Comparison of ENCODE assay signal across 10 mouse cellular contexts in the genomic region with DNA sequence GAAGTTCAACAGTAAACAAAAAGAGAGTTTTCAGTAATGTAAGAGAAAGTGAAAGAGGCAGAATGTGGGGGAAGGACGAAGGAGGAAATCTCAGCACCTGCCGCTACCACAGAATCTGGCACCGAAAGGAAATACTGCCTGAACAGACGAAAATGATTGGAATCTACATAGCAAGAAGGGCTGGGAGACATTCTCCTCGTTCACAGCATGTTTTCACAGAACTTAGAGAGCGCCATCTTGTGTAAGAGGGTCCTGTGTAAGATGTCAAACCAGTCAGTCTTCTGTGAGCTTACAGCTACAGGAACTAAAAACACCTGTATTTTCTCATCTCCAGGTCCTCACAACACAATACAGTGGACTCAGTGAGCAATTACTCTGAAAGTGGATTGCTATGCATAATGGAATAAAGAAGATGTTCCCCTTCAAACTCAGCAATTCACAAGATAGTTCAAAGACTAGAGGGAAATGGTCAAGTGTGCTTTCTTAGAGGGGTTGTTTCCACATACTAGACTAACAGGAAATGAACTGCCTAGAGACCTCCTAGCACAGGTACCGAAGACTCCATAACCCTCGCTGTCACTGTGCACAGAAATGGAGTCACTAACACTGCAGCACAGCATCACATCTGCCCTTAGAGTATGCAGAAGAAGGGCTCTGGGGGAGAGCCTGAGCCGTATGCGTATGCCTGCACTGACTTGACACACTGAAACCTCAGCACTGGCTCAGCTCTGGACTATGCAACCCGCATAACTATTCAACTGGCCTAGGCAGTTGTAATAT. TPM values are rescaled to one million over a fixed set of nuclear protein-coding genes. Genes with fewer than 3 reads are reported as not detected.
DNase-seq lines count a peak whose midpoint lies in the region; ATAC-seq and TF ChIP-seq lines count a peak whose summit lies in the region.
"Had no signal": no experiment of that assay in that cellular context is flagged by ENCODE, and none has a peak within 500 bp of the region (broad histone marks: within the 10 kb centered on the region; RNA-seq: fewer than 3 reads in every experiment).

No protein-coding gene starts in this region.

- H3K9ac ChIP-seq in intestine, embryonic 15.5 days, result no peak overlapping the region
- no peak overlapping the region for H3K9ac ChIP-seq in intestine, embryonic 16.5 days (ENCODE audit: low read depth, low read length)
- no peak overlapping the region for H3K9ac ChIP-seq in hindbrain, embryonic 11.5 days (ENCODE audit: low read depth, low read length)
- H3K9ac ChIP-seq in forebrain, embryonic 15.5 days (replicated peaks), result no peak overlapping the region
- H3K9ac ChIP-seq: liver, embryonic 13.5 days had no signal

- 60% methylated on average over 11 of the region's 11 CpGs for WGBS in intestine, embryonic 15.5 days
- WGBS in intestine, embryonic 16.5 days, result 63% methylated on average over 11 of the region's 11 CpGs
- 75% methylated on average over 11 of the region's 11 CpGs for WGBS in hindbrain, embryonic 11.5 days
- 71% methylated on average over 11 of the region's 11 CpGs for WGBS in forebrain, embryonic 15.5 days

- H3K27me3 ChIP-seq in intestine, embryonic 15.5 days (replicated peaks), result no peaks in the 10 kb centered on the region
- H3K27me3 ChIP-seq in intestine, embryonic 16.5 days (replicated peaks; ENCODE audit: control insufficient read depth, insufficient read depth, low read length), result no peaks in the 10 kb centered on the region
- H3K27me3 ChIP-seq in Patski, result no peaks in the 10 kb centered on the region
- H3K27me3 ChIP-seq in hindbrain, embryonic 11.5 days (ENCODE audit: control insufficient read depth, insufficient read depth, low read length), result no peaks in the 10 kb centered on the region
- H3K27me3 ChIP-seq in forebrain, embryonic 15.5 days, result no peaks in the 10 kb centered on the region
- H3K27me3 ChIP-seq: liver, embryonic 13.5 days had no signal

- 0 out of 2 replicates have a peak overlapping the region, but pooled peaks have one; percentile 6 for H3K4me2 ChIP-seq in intestine, embryonic 15.5 days (replicated peaks)
- H3K4me2 ChIP-seq in intestine, embryonic 16.5 days (ENCODE audit: low read depth, low read length), result no peak overlapping the region
- H3K4me2 ChIP-seq in hindbrain, embryonic 11.5 days (replicated peaks; ENCODE audit: low read depth, low read length), result no peak overlapping the region
- no peak overlapping the region for H3K4me2 ChIP-seq in forebrain, embryonic 15.5 days (replicated peaks)
- H3K4me2 ChIP-seq: liver, embryonic 13.5 days had no signal

- no peaks in the 10 kb centered on the region for H3K36me3 ChIP-seq in intestine, embryonic 15.5 days
- H3K36me3 ChIP-seq in intestine, embryonic 16.5 days (ENCODE audit: control insufficient read depth, insufficient read depth, low read length), result no peaks in the 10 kb centered on the region
- H3K36me3 ChIP-seq in hindbrain, embryonic 11.5 days (ENCODE audit: control insufficient read depth, insufficient read depth, low read length), result no peaks in the 10 kb centered on the region
- no peaks in the 10 kb centered on the region for H3K36me3 ChIP-seq in forebrain, embryonic 15.5 days
- H3K36me3 ChIP-seq: liver, embryonic 13.5 days had no signal

- no peaks in the 10 kb centered on the region for H3K9me3 ChIP-seq in intestine, embryonic 15.5 days
- H3K9me3 ChIP-seq in intestine, embryonic 16.5 days (ENCODE audit: control insufficient read depth, low read length), result no peaks in the 10 kb centered on the region
- H3K9me3 ChIP-seq in hindbrain, embryonic 11.5 days (ENCODE audit: control insufficient read depth, low read length), result no peaks in the 10 kb centered on the region
- no peaks in the 10 kb centered on the region for H3K9me3 ChIP-seq in forebrain, embryonic 15.5 days
- H3K9me3 ChIP-seq: liver, embryonic 13.5 days had no signal

- in situ Hi-C loops in Patski (cut with MboI; ENCODE audit: low pct_unique_long_range_greater_than_20kb), result no loop called here

- no peaks in the 10 kb centered on the region for H3K4me1 ChIP-seq in intestine, embryonic 15.5 days (replicated peaks)
- H3K4me1 ChIP-seq in intestine, embryonic 16.5 days (ENCODE audit: control insufficient read depth, insufficient read depth, low read length), result no peaks in the 10 kb centered on the region
- no peaks in the 10 kb centered on the region for H3K4me1 ChIP-seq in hindbrain, embryonic 11.5 days (replicated peaks; ENCODE audit: control insufficient read depth, insufficient read depth, low read length)
- no peaks in the 10 kb centered on the region for H3K4me1 ChIP-seq in forebrain, embryonic 15.5 days

- POLR2A ChIA-PET in Patski (lab: Charles Lee), result interaction anchor here (1.2 kb wide), 1 partner anchor 27 kb away, joined by 3 read pairs; no protein-coding TSS in a partner anchor

- H3K4me3 ChIP-seq in intestine, embryonic 15.5 days (replicated peaks), result no peak overlapping the region
- no peak overlapping the region for H3K4me3 ChIP-seq in intestine, embryonic 16.5 days (ENCODE audit: low read length)
- no peak overlapping the region for H3K4me3 ChIP-seq in hindbrain, embryonic 11.5 days (ENCODE audit: low read depth, low read length)
- no peak overlapping the region for H3K4me3 ChIP-seq in forebrain, embryonic 15.5 days
- H3K4me3 ChIP-seq: erythroblast, embryonic 14.5 days; liver, embryonic 13.5 days had no signal

- CTCF ChIA-PET in Patski (lab: Charles Lee), result interaction anchor here (1.0 to 1.6 kb wide), 3 partner anchors 9 to 17 kb away, joined by 3 to 4 read pairs (median 3); no protein-coding TSS in a partner anchor

- peak; percentile 48 for TF ChIP-seq CTCF in Patski (IDR thresholded peaks at IDR 0.05)

- DNase-seq in B cell, adult 2 months, result peak; percentile 31 to 37
- DNase-seq in Patski (ENCODE audit: low read depth, low spot score), result no peak
- peak; percentile 36 for DNase-seq in lung, postnatal 25 days (ENCODE audit: low spot score)
- no peak for DNase-seq in hindbrain, embryonic 11.5 days (ENCODE audit: low spot score)
- DNase-seq in adrenal gland, adult 8-10 months, result no peak
- DNase-seq: liver, embryonic 13.5 days had no signal

- no peak overlapping the region for H3K27ac ChIP-seq in intestine, embryonic 15.5 days
- H3K27ac ChIP-seq in intestine, embryonic 16.5 days (ENCODE audit: low read length), result no peak overlapping the region
- no peak overlapping the region for H3K27ac ChIP-seq in hindbrain, embryonic 11.5 days (ENCODE audit: low read depth, low read length)
- no peak overlapping the region for H3K27ac ChIP-seq in forebrain, embryonic 15.5 days (replicated peaks)
- H3K27ac ChIP-seq: liver, embryonic 13.5 days had no signal

- ATAC-seq in intestine, embryonic 15.5 days, result no peak
- no peak for ATAC-seq in intestine, embryonic 16.5 days
- ATAC-seq in Patski, result no peak
- ATAC-seq in hindbrain, embryonic 11.5 days (ENCODE audit: low FRiP score), result no peak
- no peak for ATAC-seq in forebrain, embryonic 15.5 days (replicated peaks)

RNA-seq across cellular contexts. Expression of a gene that starts 7.3 kb away (rescaled TPM):
- 11.2 and 11.5 TPM in 2 replicates for polyA plus RNA-seq in intestine, embryonic 15.5 days (2015; fragmentation: Nextera tagmentation; extraction: Ambion mirVana)
- polyA plus RNA-seq in intestine, embryonic 16.5 days (2015; fragmentation: Nextera tagmentation; extraction: Ambion mirVana), result 7.6 and 9.2 TPM in 2 replicates
- 40.1 TPM for polyA plus RNA-seq in Patski (2021)
- polyA plus RNA-seq in hindbrain, embryonic 11.5 days (2014; fragmentation: Nextera tagmentation; extraction: Ambion mirVana), result 10.0 and 15.7 TPM in 2 replicates
- total RNA-seq in adrenal gland, adult 8-10 months (2022), result 10 to 100 TPM; 33.9 to 48.8 (median 43.2) TPM
- 7.7 TPM in 2 replicates for polyA plus RNA-seq in forebrain, embryonic 15.5 days (2015; fragmentation: Nextera tagmentation; extraction: Ambion mirVana)

Comparison
In these comparisons a context has a peak if more than half of its experiments do, and no peak if none do; other contexts are left out.
1. DNase-seq: peak in B cell, adult 2 months (2 of 2) and lung, postnatal 25 days (single experiment); none in Patski (single experiment), hindbrain, embryonic 11.5 days (single experiment) and adrenal gland, adult 8-10 months (single experiment).